Mouse (Mus musculus) right cerebral cortex, postnatal 14 days (tissue): ENCODE measurements at regions not wholly inside any gene's neighbourhood (a gene's known extent, or its start where the extent isn't known, plus 50 kb on each side); places are given as distances from the start of the nearest gene placed in this dataset.

Experiments used
- DNase-seq: peaks from one replicate; pipeline ENCODE4 v3.0.0; 2022

- DNase-seq = no peak
These were observed 746.4 kb upstream of the Cypt12 start for GRCm38 (mm10) chr3:17201773-17202172.

- DNase-seq = no peak
These were observed 734.2 kb upstream of the Cypt12 start for GRCm38 (mm10) chr3:17214031-17214430.

- no peak for DNase-seq
These were observed 731.4 kb upstream of the Cypt12 start for GRCm38 (mm10) chr3:17216825-17217224.

GRCm38 (mm10) chr3:17238407-17238806, 709.8 kb upstream of the Cypt12 start:
- no peak for DNase-seq

- no peak for DNase-seq
These were observed 689.8 kb upstream of the Cypt12 start for GRCm38 (mm10) chr3:17258397-17258796.

- DNase-seq = no peak
These were observed 689.1 kb upstream of the Cypt12 start for GRCm38 (mm10) chr3:17259093-17259492.

- no peak for DNase-seq
These were observed 667.0 kb upstream of the Cypt12 start for GRCm38 (mm10) chr3:17281231-17281630.

- no peak for DNase-seq
These were observed 665.3 kb upstream of the Cypt12 start for GRCm38 (mm10) chr3:17282881-17283280.

GRCm38 (mm10) chr3:17317523-17317922, 630.7 kb upstream of the Cypt12 start:
- no peak for DNase-seq

- DNase-seq = no peak
These were observed 629.8 kb upstream of the Cypt12 start for GRCm38 (mm10) chr3:17318450-17318849.

GRCm38 (mm10) chr3:17319213-17319612, 629.0 kb upstream of the Cypt12 start:
- DNase-seq = peak; percentile 31

GRCm38 (mm10) chr3:17319931-17320330, 628.3 kb upstream of the Cypt12 start:
- DNase-seq = no peak

GRCm38 (mm10) chr3:17322266-17322665, 625.9 kb upstream of the Cypt12 start:
- no peak for DNase-seq

- no peak for DNase-seq
These were observed 623.4 kb upstream of the Cypt12 start for GRCm38 (mm10) chr3:17324816-17325215.

GRCm38 (mm10) chr3:17325821-17326220, 622.4 kb upstream of the Cypt12 start:
- no peak for DNase-seq

GRCm38 (mm10) chr3:17326292-17326691, 621.9 kb upstream of the Cypt12 start:
- DNase-seq = no peak

- DNase-seq = no peak
These were observed 621.4 kb upstream of the Cypt12 start for GRCm38 (mm10) chr3:17326774-17327173.

- DNase-seq = no peak
These were observed 620.5 kb upstream of the Cypt12 start for GRCm38 (mm10) chr3:17327706-17328105.

- DNase-seq = no peak
These were observed 618.8 kb upstream of the Cypt12 start for GRCm38 (mm10) chr3:17329411-17329810.

- no peak for DNase-seq
These were observed 617.5 kb upstream of the Cypt12 start for GRCm38 (mm10) chr3:17330429-17331373.

GRCm38 (mm10) chr3:17360253-17360652, 588.0 kb upstream of the Cypt12 start:
- DNase-seq = no peak
